Mouse (Mus musculus) urinary bladder, postnatal 14 days (tissue): ENCODE measurements at regions not wholly inside any gene's neighbourhood (a gene's known extent, or its start where the extent isn't known, plus 50 kb on each side); places are given as distances from the start of the nearest gene placed in this dataset.

Source experiments
- DNase-seq: peaks from one replicate; pipeline ENCODE4 v3.0.0; 2021; ENCODE audit warnings: low spot score

- DNase-seq = peak; percentile 5
These were observed 92.4 kb upstream of the Huwe1 start for GRCm38 (mm10) chrX:151708055-151708670.
